Mouse (Mus musculus) bone marrow macrophage, adult 2 months (primary cell): ENCODE measurements around the gene Ifi207. TPM values are rescaled to one million over a fixed set of nuclear protein-coding genes. Genes with fewer than 3 reads are reported as not detected.

Experiments
- polyA plus RNA-seq: library from polyadenylated mRNA; stranded (reverse); fragments of >200 nt; gene quantifications from 2 replicates; pipeline ENCODE4 v1.2.4, GENCODE M21; 2012; ENCODE audit not compliant: missing spikeins, insufficient read depth, insufficient read length

Ifi207 gene
- polyA plus RNA-seq, 1 experiment: 281 TPM

Other genes starting within 250 kb of the Ifi207 start
- gene Ifi214, start 205.8 kb downstream of the Ifi207 start, polyA plus RNA-seq: 4.4 and 7.1 TPM in 2 replicates
- 57.2 and 58.1 TPM in 2 replicates for gene Ifi213, start 142.5 kb downstream of the Ifi207 start, polyA plus RNA-seq
- 73.8 and 83.9 TPM in 2 replicates for gene Ifi209, start 110.8 kb downstream of the Ifi207 start, polyA plus RNA-seq
- 6.7 and 7.9 TPM in 2 replicates for gene Ifi208, start 68.1 kb downstream of the Ifi207 start, polyA plus RNA-seq
- 232 and 235 TPM in 2 replicates for gene Ifi204, start 25.2 kb upstream of the Ifi207 start, polyA plus RNA-seq
- gene Ifi211, start 171.3 kb upstream of the Ifi207 start, polyA plus RNA-seq: 104 and 108 TPM in 2 replicates
- gene Mndal, start 200.7 kb upstream of the Ifi207 start, polyA plus RNA-seq: 395 and 406 TPM in 2 replicates
- gene Ifi203, start 200.9 kb upstream of the Ifi207 start, polyA plus RNA-seq: 165 and 170 TPM in 2 replicates
- gene Ifi202b, start 241.0 kb upstream of the Ifi207 start, polyA plus RNA-seq: not detected in 2 replicates